Mouse (Mus musculus) megakaryocyte, embryonic 14.5 days (primary cell): ENCODE measurements around the gene Gab2.

Experiments used
- FLI1 ChIP-seq: IDR thresholded peaks from 2 replicates; pipeline ENCODE4 v1.6.1; 2012; ENCODE audit warnings: low read length, inconsistent platforms, mixed read lengths
- GATA1 ChIP-seq: IDR thresholded peaks from 3 replicates; pipeline ENCODE4 v1.6.1; 2012; ENCODE audit warnings: mixed read lengths, low read length, inconsistent platforms, borderline replicate concordance

DNA sequence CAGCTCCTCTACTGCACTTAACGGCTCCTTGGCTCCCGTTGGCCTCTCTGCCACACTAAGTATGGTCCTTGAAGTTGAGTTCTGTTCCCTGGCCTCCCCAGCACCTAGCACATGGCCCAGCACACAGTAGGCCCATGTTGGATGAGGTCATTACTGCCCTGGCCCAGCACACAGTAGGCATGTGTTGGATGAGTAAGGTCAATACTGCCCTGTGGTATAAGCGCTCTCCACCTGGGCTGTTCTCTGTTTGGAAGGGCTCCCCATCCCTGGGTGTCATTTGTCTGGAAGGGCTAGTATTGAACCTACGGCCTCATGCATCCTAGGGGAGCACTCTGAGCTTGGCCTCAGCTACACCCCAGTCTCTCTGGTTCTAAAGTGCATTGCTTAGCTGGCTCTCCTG lies 246.0 kb downstream of the Gab2 start:
- TF ChIP-seq FLI1 (no peak), GATA1 (no peak)
